Mouse (Mus musculus) bone marrow, adult 2 months (tissue): Measurements from ENCODE around the gene Hck.

ENCODE experiments used
- CTCF ChIP-seq: fragments of 200-500 bp; IDR thresholded peaks from 2 replicates; pipeline ENCODE4 v1.5.1; 2011; ENCODE audit warnings: low read length, control low read depth; ENCODE audit not compliant: control insufficient read depth, insufficient read depth
- POLR2A ChIP-seq: fragments of 200-500 bp; IDR thresholded peaks from 2 replicates; pipeline ENCODE4 v1.6.1; 2011; ENCODE audit warnings: low read depth, mild to moderate bottlenecking, control low read depth, low read length, borderline replicate concordance; ENCODE audit not compliant: control insufficient read depth

DNA sequence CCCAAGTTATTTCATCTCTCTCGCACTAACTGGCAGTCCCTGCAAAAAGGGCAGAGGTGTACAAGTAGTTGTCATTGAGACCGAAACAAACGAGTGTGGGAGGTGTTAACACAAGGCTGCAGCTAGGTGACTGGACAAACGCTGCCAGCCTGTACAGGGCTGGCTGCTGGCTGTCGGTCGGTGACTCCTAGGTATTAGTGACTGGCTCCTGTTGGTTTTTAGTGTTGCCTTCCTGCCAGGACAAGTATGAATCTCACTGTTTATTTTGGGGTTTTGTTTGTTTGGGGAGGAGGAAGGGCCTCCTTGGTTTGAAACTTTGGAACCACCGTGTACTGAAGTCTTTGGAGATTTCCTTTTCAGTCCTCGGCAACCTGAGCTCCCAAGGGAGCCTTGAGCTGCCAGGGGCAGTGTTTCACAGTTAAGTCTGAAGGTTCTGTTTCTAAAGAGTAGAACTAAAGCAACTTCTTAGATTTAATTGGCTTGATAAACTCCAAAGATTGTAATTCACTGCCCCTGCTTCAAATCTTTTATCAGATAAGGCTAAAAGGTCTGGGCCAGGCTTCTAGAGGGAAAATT lies 67.8 kb downstream of the Hck start:
- TF ChIP-seq CTCF: no peak
- no peak for TF ChIP-seq POLR2A
